Mouse (Mus musculus) kidney, embryonic 15.5 days (tissue): Measurements from ENCODE around the gene Mcrs1. TPM values are rescaled to one million over a fixed set of nuclear protein-coding genes. Genes with fewer than 3 reads are reported as not detected.
A peak's percentile ranks its signal among the peaks of the same experiment; 100 is the strongest.

ENCODE experiments used
- ATAC-seq: fragments of 200-750 bp; cut with Nextera tagmentation; replicated peaks from 2 replicates; pipeline ENCODE4 v1.8.0; 2017; ENCODE audit warnings: moderate TSS enrichment; ENCODE audit not compliant: low FRiP score
- H3K27ac ChIP-seq: fragments of 300-500 bp; sonication (generic); 2 replicates; pipeline ENCODE4 v1.5.1; 2015; ENCODE audit warnings: mild to moderate bottlenecking, inconsistent platforms
- H3K27me3 ChIP-seq: fragments of 300-500 bp; sonication (generic); 2 replicates; pipeline ENCODE4 v1.6.1; 2015; ENCODE audit warnings: inconsistent platforms
- H3K36me3 ChIP-seq: fragments of 300-500 bp; sonication (generic); 2 replicates; pipeline ENCODE4 v1.6.1; 2015; ENCODE audit warnings: inconsistent platforms
- H3K4me1 ChIP-seq: fragments of 300-500 bp; sonication (generic); 2 replicates; pipeline ENCODE4 v1.6.1; 2015; ENCODE audit warnings: inconsistent platforms
- H3K4me2 ChIP-seq: fragments of 300-500 bp; sonication (generic); 2 replicates; pipeline ENCODE4 v1.6.1; 2015; ENCODE audit warnings: moderate library complexity, mild to moderate bottlenecking, inconsistent platforms
- H3K4me3 ChIP-seq: fragments of 300-500 bp; sonication (generic); replicated peaks from 2 replicates; pipeline ENCODE4 v1.5.1; 2015; ENCODE audit warnings: mild to moderate bottlenecking, inconsistent platforms
- H3K9ac ChIP-seq: fragments of 300-500 bp; sonication (generic); 2 replicates; pipeline ENCODE4 v1.6.1; 2015; ENCODE audit warnings: mild to moderate bottlenecking, inconsistent platforms
- H3K9me3 ChIP-seq: fragments of 300-500 bp; sonication (generic); replicated peaks from 2 replicates; pipeline ENCODE4 v1.6.1; 2016; ENCODE audit warnings: inconsistent platforms
- WGBS: fragments of 180-500 bp; shearing (Covaris S2); methylation state at CpG from one replicate; pipeline ENCODE4 v1.1.7; 2015; ENCODE audit warnings: mixed read lengths; 5-methylcytosine and 5-hydroxymethylcytosine counted together
- polyA plus RNA-seq: library from polyadenylated mRNA; unstranded; fragments of >200 nt; fragmentation: Nextera tagmentation; extraction: Ambion mirVana; gene quantifications from 2 replicates; pipeline ENCODE4 v1.2.1, GENCODE M21; 2015

Mcrs1 gene
- polyA plus RNA-seq, 1 experiment from 2014 or later: 172 TPM

DNA sequence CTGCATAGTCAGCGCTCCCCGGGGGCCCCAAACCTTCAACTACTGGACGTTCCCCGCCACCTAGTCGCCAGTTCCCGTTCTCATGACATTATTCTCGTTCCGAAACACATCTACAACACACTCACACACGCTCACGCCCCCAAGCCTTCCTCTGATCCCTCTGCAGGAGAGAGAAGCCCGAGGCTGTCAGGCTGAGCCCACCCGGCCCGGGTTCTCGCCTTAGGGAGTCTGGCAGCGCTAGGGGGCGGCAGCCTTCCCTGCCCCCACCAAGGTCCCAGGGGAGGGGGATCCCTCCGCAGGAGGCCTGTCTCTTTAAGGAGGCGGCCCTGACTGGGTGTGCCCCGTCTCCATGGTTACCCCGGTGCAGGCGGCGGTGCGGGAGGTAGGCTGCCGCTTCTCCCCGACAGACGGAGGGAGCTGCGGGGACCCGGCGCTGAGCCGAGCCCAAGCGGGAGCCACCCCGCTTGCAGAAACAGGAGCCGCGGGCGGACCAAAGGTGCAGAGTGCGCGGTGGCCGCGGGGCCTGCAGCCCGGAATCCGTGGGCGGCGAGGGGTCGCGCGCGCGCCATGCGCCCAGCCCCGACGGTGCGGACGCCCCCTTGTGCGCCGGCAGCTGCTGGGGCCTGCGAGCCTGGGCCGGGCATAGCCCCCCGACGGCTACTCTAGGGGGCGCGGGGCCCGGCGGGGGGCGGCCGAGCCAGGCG, 27.4 kb downstream of the Mcrs1 start, which contains the start of gene Kcnh3:
Kcnh3 (plus strand) TSS at position 654 of the 704 bp plus-strand sequence.
- peak; percentile 33 for ATAC-seq
- H3K9me3 ChIP-seq: no peaks in the 10 kb centered on the region
- no peaks in the 10 kb centered on the region for H3K36me3 ChIP-seq
- H3K9ac ChIP-seq: peak within 1 kb of the TSS; percentile 33; the same call in 1 of the 2 replicates
- 1% methylated on average over 52 of the region's 66 CpGs for WGBS
- H3K27ac ChIP-seq: no peak within 1 kb of the TSS
- peaks cover 51% of the 10 kb centered on the region for H3K4me1 ChIP-seq
- H3K27me3 ChIP-seq: peaks cover 100% of the 10 kb centered on the region
- H3K4me3 ChIP-seq: peak within 1 kb of the TSS; percentile 48
- H3K4me2 ChIP-seq: peak within 1 kb of the TSS; percentile 81

DNA sequence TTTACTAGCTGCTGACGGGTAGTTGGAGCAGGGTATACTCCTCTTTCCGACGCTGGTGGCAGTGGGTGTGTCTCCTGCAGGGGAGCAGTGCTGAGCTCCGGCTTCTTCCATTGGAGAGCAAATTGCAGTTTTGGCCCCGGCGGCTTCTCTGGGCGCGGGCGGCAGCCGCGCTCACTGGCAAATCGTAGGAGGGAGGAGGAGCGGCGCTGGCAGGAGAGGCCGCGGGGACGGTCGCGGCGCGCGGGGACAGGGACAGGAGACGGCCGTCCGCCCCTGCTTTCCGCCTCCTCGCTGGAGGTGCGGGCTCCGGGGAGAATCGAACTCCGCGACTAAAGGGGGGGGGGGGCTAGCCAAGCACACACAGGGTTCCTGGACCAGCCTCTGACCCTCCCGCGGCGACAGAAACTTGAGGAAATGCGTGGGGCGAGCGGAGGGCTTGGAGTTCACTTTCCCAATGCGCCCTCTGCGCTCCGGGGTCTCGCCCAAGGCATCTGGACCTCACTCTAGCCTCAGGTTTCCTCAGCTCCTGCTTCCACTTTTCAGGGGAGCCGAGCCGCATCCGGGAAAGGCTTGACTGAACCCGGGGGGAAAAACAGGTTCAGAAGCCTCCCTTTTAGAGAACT, 28.1 kb downstream of the Mcrs1 start:
- no peak; the same call in 1 of the 2 replicates for ATAC-seq
- Histone ChIP-seq H3K9me3 (no peaks in the 10 kb centered on the region), H3K4me1 (peaks cover 49% of the 10 kb centered on the region), H3K27me3 (peaks cover 96% of the 10 kb centered on the region), H3K4me2 (peak overlapping the region; percentile 81), H3K9ac (peak overlapping the region; percentile 33; the same call in 1 of the 2 replicates), H3K4me3 (peak overlapping the region; percentile 48), H3K36me3 (no peaks in the 10 kb centered on the region), H3K27ac (no peak overlapping the region)
- under 1% methylated on average over 46 of the region's 46 CpGs for WGBS

DNA sequence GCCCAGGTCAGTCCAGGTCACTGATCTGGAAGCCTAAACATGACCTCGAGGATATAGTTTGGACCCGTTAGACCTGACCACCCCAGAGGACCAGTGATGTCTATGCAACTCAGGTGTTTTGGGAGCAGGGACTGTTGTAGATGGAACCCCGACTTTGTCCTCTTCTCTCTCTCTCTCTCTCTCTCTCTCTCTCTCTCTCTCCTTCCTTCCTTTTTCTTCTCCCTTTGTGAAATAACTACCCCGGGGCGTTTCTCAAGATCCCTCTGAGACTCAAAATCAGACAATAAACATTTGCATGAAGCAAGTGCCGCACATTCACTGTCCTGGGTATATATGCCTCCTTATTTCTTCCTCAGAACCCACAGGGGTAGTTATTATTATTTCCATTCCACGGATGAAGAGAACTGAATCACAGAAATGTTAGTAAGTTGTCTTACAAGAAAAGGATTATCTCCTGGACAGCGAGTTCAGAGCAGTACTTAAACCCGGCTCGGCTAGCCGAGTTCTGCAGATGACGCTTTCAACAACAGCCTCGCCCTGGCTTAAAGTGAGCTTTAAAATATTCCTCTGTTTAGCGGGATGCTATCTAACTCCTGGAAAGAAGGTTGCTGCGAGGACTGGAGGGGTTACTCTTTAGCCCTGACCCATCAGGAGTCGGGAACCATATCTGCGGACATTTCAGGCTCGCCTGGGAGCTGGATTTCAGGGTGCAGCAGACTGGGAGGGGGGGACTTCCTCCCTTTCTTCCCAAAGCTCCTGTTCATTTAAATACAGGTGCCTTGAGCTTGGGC, 28.8 kb downstream of the Mcrs1 start:
- WGBS: 5% methylated on average over 18 of the region's 18 CpGs
- H3K9ac ChIP-seq: no peak overlapping the region

DNA sequence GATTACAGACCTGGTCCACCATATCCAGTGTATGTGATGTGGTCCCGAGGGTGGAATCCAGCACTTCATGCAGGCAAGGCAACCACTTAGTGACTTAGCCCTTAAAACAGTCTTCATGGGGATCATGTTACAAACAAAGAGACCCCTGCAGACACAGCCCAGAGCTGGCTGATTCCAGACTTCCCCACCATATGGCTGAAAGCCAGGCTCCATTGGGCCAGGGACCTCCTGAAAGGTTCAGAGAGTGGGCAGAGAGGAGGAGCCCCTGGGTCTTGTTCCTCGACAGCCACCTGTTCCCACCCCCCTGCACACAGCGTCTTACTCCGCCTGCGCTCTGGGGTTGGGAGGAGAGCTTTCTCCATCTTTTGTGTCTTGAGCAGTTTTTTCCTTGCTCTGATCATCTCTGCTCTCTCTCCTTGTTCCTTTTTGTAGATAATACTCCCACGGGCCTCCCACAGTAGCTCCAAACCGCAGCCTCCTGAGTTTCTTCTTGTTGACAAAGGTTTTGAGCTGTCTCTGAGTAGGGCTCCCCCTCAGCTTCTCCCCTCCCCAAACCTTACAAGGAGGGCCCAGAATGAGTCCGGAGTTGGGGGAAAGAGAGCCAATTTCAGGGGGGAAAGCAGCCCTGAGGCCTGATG, 30.3 kb downstream of the Mcrs1 start:
- no peak overlapping the region for H3K4me3 ChIP-seq
- ATAC-seq: no peak
- no peak overlapping the region for H3K27ac ChIP-seq
- H3K9me3 ChIP-seq: no peaks in the 10 kb centered on the region
- H3K4me2 ChIP-seq: peak overlapping the region; percentile 15; the same call in 1 of the 2 replicates
- peaks cover 49% of the 10 kb centered on the region for H3K4me1 ChIP-seq
- H3K36me3 ChIP-seq: no peaks in the 10 kb centered on the region
- H3K9ac ChIP-seq: no peak overlapping the region
- H3K27me3 ChIP-seq: peaks cover 78% of the 10 kb centered on the region
- WGBS: 4% methylated on average over 8 of the region's 8 CpGs

More for the DNA sequence above, 28.8 kb downstream of the Mcrs1 start:
- no peak overlapping the region for H3K27ac ChIP-seq
- peaks cover 94% of the 10 kb centered on the region for H3K27me3 ChIP-seq
- peak overlapping the region; percentile 48 for H3K4me3 ChIP-seq
- H3K9me3 ChIP-seq: no peaks in the 10 kb centered on the region
- no peaks in the 10 kb centered on the region for H3K36me3 ChIP-seq
- H3K4me1 ChIP-seq: peaks cover 49% of the 10 kb centered on the region
- ATAC-seq: no peak
- H3K4me2 ChIP-seq: peak overlapping the region; percentile 81

DNA sequence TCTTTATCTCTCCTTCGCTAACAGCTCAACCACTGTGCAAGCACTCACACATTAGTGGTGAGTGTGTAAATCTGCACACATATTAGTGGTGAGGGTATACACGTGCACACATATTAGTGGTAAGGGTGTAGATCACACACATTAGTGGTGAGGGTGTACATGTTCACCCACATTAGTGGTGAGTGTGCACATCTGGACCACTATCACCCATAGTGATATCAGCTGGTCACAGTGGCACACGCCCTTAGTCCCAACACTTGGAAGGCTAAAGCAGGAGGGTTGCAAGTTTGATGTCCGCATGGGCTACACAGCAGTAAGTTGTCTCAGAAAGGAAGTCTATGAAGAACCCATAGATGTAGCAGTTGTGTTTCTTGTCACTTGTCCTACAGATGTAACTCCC, 34.1 kb downstream of the Mcrs1 start:
- WGBS: 93% methylated on average over 4 of the region's 4 CpGs
- no peak for ATAC-seq

DNA sequence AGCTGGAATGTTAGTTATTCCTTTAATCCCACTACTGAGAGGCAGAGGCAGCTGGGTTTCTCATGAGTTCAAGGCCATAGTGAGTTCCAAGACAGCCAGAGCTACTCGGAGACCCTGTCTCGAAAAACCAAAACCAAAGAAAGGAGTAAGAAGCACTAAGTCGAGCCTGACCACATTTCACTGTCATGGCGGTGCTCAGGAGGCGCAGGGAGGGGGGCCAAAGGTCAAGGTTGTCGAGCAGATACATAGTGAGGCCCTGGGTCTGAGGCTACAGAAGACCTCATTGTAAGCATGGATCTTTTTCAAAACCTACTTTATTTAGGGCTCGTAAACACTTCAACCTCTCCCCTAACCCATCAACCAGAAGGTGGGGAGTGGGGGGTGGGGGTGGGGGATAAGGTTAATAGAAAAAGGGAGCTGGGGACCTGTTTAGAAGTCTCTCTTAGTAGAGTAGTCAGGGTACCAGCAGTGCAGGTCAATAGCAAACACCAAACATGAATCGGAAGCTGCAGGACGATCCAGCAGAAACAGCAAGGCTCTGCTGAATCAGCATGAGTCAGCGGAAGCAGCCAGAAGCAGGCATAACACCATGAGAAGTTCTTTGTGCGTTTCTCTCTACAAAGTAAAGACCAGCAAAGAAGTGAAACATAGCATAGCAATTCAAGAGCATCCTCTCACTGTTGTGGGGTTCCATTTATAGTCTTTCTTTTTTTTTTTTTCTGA, 35.9 kb downstream of the Mcrs1 start:
- H3K9me3 ChIP-seq: no peaks in the 10 kb centered on the region
- H3K4me1 ChIP-seq: no peaks in the 10 kb centered on the region; the same call in 1 of the 2 replicates
- H3K27me3 ChIP-seq: peaks cover 23% of the 10 kb centered on the region
- 76% methylated on average over 11 of the region's 11 CpGs for WGBS
- H3K27ac ChIP-seq: no peak overlapping the region
- no peak overlapping the region for H3K9ac ChIP-seq
- no peak overlapping the region for H3K4me3 ChIP-seq
- ATAC-seq: no peak
- peaks cover 35% of the 10 kb centered on the region for H3K36me3 ChIP-seq
- H3K4me2 ChIP-seq: no peak overlapping the region

More for the DNA sequence above, 34.1 kb downstream of the Mcrs1 start:
- peaks cover 40% of the 10 kb centered on the region for H3K27me3 ChIP-seq
- no peak overlapping the region for H3K9ac ChIP-seq
- H3K4me1 ChIP-seq: peaks cover 13% of the 10 kb centered on the region
- H3K9me3 ChIP-seq: no peaks in the 10 kb centered on the region
- no peak overlapping the region for H3K4me3 ChIP-seq
- H3K36me3 ChIP-seq: peaks cover 18% of the 10 kb centered on the region
- H3K4me2 ChIP-seq: no peak overlapping the region
- no peak overlapping the region for H3K27ac ChIP-seq

DNA sequence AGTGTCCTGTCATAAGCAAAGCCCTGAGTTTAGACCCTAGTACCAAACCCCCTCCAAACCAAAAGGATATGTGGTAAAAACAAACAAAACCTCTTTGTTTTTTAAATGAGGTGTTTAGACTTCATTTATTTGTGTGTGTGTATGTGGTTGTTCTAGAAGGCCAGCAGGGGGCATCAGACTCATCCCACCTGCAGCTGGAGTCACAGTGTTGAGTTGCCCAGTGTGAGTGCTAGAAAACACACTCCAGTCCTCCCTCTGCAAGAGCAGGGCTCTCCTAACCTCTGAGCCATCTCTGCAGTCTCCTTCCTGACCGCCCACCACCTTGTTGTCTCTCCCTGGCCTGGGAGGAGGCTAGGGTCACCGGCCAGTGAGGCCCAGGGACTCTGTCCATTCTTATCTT, 36.8 kb downstream of the Mcrs1 start:
- ATAC-seq: no peak

DNA sequence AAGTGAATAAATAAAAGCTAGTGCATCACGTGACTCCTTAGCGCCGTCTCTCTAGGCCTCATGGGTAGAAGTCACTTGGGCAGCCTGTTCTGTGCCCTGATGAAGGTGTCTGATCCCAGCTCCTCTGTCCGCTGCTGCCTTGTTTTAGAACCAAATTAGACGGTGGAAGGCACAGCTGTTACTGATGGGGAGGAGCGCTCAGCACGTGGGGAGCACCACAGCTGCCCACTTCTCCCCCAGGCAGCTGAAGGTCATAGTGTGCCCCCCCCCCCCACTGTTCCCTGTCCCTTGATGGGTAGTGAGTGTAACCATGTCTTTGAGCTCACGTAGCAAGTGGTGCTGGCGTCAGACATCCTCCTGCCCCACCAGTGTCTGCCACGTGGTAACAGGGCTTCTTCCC, 38.6 kb downstream of the Mcrs1 start:
- no peaks in the 10 kb centered on the region for H3K4me1 ChIP-seq
- no peak overlapping the region for H3K27ac ChIP-seq
- no peaks in the 10 kb centered on the region for H3K9me3 ChIP-seq
- H3K36me3 ChIP-seq: peaks cover 60% of the 10 kb centered on the region
- 88% methylated on average over 10 of the region's 10 CpGs for WGBS
- no peaks in the 10 kb centered on the region for H3K27me3 ChIP-seq
- H3K9ac ChIP-seq: no peak overlapping the region
- no peak for ATAC-seq
- H3K4me3 ChIP-seq: no peak overlapping the region
- no peak overlapping the region for H3K4me2 ChIP-seq

More for the DNA sequence above, 36.8 kb downstream of the Mcrs1 start:
- WGBS: 73% methylated on average over 2 of the region's 2 CpGs
- no peak overlapping the region for H3K27ac ChIP-seq
- no peak overlapping the region for H3K9ac ChIP-seq
- no peaks in the 10 kb centered on the region for H3K9me3 ChIP-seq
- no peak overlapping the region for H3K4me3 ChIP-seq
- H3K4me2 ChIP-seq: no peak overlapping the region
- H3K27me3 ChIP-seq: peaks cover 13% of the 10 kb centered on the region
- peaks cover 45% of the 10 kb centered on the region for H3K36me3 ChIP-seq
- no peaks in the 10 kb centered on the region for H3K4me1 ChIP-seq

DNA sequence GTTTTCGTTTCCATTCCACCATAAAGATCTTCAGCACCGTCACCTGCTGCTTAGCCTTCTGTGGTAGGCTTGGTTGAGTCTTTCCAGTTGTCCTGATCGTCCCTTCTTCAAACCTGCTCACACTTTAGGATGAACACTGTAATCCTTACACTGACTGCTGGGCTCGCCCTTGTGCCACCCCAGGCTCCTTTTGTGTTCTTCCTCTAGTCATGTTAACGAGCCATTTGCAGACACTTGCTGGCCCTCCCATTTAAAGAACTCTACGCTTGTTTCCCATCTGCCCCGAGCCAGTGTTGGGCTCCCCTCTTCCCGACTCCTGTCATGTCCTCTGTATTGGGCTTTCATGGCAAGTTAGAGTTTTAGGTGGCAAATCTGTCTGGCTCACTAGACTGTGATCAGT, 45.8 kb downstream of the Mcrs1 start:
- Histone ChIP-seq H3K4me3 (no peak overlapping the region), H3K9me3 (no peaks in the 10 kb centered on the region), H3K27me3 (no peaks in the 10 kb centered on the region), H3K9ac (no peak overlapping the region), H3K4me1 (no peaks in the 10 kb centered on the region), H3K36me3 (peaks cover 79% of the 10 kb centered on the region), H3K4me2 (no peak overlapping the region), H3K27ac (no peak overlapping the region)
- no peak for ATAC-seq
- 67% methylated on average over 8 of the region's 8 CpGs for WGBS

DNA sequence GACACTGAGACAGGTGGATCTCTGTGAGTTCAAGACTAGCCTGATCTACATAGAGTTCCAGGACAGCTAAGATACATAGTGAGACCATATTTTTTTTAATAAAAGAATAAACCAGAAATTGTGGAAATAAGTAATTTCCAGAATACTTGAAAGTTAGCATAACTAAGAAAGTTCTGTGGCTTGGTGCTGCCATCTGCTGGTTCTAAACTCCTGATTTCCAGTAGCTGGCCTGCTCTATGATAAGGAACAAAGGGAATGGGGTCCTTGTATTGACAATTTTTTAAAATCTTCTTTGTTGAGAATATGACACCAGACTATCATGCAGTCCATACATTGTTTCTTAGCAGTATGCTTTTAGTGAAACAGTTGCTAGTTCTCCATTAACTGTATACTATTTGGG, 53.0 kb downstream of the Mcrs1 start:
- Histone ChIP-seq H3K27me3 (no peaks in the 10 kb centered on the region), H3K9me3 (no peaks in the 10 kb centered on the region), H3K27ac (no peak overlapping the region), H3K4me3 (no peak overlapping the region), H3K4me1 (no peaks in the 10 kb centered on the region), H3K9ac (no peak overlapping the region), H3K36me3 (peaks cover 60% of the 10 kb centered on the region), H3K4me2 (no peak overlapping the region)
- no peak for ATAC-seq

DNA sequence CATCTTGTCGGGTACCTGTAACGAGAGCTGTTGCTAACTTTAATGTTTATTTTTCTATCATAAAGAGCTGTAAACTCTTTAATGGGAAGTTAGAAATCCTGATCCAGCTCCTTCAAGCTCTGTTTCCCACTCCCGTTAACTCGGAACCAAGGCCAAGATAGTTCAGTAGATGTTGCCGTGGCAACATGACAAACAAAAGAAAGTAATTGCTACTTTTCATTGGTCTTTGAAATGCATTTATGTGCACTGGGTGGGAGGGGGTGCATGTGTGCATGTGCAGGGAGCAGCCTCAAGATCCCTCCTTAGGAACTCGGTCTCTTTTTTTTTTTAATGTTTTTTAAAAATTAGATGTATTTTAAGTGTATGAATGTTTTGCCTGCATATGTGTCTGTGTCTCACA, 56.7 kb downstream of the Mcrs1 start:
- no peak overlapping the region for H3K4me3 ChIP-seq
- H3K36me3 ChIP-seq: peaks cover 62% of the 10 kb centered on the region
- 77% methylated on average over 6 of the region's 6 CpGs for WGBS
- H3K27ac ChIP-seq: no peak overlapping the region
- no peak overlapping the region for H3K9ac ChIP-seq
- H3K27me3 ChIP-seq: no peaks in the 10 kb centered on the region
- no peak for ATAC-seq
- H3K4me1 ChIP-seq: no peaks in the 10 kb centered on the region
- H3K4me2 ChIP-seq: no peak overlapping the region
- H3K9me3 ChIP-seq: no peaks in the 10 kb centered on the region
